Comparison of ENCODE assay signal across 8 mouse cellular contexts in genomic region chr10:111972542-111973361, GRCm38 (mm10). TPM values are rescaled to one million over a fixed set of nuclear protein-coding genes. Genes with fewer than 3 reads are reported as not detected.
DNase-seq lines count a peak whose midpoint lies in the region; ATAC-seq and TF ChIP-seq lines count a peak whose summit lies in the region.

Gene Krr1, plus strand, starts transcription at chr10:111972664.

- H3K4me3 ChIP-seq in heart, embryonic 12.5 days = peak within 1 kb of the TSS; percentile 96
- H3K4me3 ChIP-seq in kidney, postnatal 0 days (replicated peaks; ENCODE audit: low read depth, low read length) = peak within 1 kb of the TSS; percentile 74
- H3K4me3 ChIP-seq in liver, embryonic 11.5 days (ENCODE audit: low read depth, low read length) = peak within 1 kb of the TSS; percentile 96
- peak within 1 kb of the TSS; percentile 55 for H3K4me3 ChIP-seq in stomach, embryonic 14.5 days (ENCODE audit: low read depth, low read length)

- TF ChIP-seq CTCF in kidney, postnatal 0 days (IDR thresholded peaks at IDR 0.05; ENCODE audit: low read depth) = no peak

- H3K9ac ChIP-seq in heart, embryonic 12.5 days = peak within 1 kb of the TSS; percentile 91
- peak within 1 kb of the TSS; percentile 81 for H3K9ac ChIP-seq in kidney, postnatal 0 days (ENCODE audit: low read depth, low read length)
- H3K9ac ChIP-seq in liver, embryonic 11.5 days (ENCODE audit: low read depth, low read length) = peak within 1 kb of the TSS; percentile 88
- H3K9ac ChIP-seq in stomach, embryonic 14.5 days (replicated peaks; ENCODE audit: low read depth, low read length) = peak within 1 kb of the TSS; percentile 75

- under 1% methylated on average over 51 of the region's 51 CpGs for WGBS in heart, embryonic 12.5 days
- under 1% methylated on average over 51 of the region's 51 CpGs for WGBS in kidney, postnatal 0 days
- under 1% methylated on average over 51 of the region's 51 CpGs for WGBS in liver, embryonic 11.5 days
- under 1% methylated on average over 51 of the region's 51 CpGs for WGBS in stomach, embryonic 14.5 days

- ATAC-seq in erythroid progenitor cell, adult 5-6 weeks (replicated peaks; ENCODE audit: low FRiP score, poor library complexity, severe bottlenecking) = peak; percentile 98
- peak; percentile 97 for ATAC-seq in heart, embryonic 12.5 days (ENCODE audit: insufficient number of reproducible peaks, low FRiP score)
- peak; percentile 98 for ATAC-seq in kidney, postnatal 0 days (replicated peaks; ENCODE audit: low FRiP score, low read depth)
- peak; percentile 98 for ATAC-seq in liver, embryonic 11.5 days (replicated peaks; ENCODE audit: low FRiP score)
- peak; percentile 96 for ATAC-seq in stomach, embryonic 14.5 days (ENCODE audit: insufficient number of reproducible peaks, insufficient read depth, low FRiP score, low read depth)

- peak; percentile 98 for DNase-seq in CD4-positive helper T cell, adult 2 months (ENCODE audit: low read depth, low spot score)
- DNase-seq in brain, embryonic 18.5 days (ENCODE audit: low read depth, low spot score) = peak; percentile 96
- DNase-seq in kidney, postnatal 0 days (ENCODE audit: low spot score) = peak; percentile 99
- peak; percentile 86 for DNase-seq in liver, embryonic 11.5 days (ENCODE audit: low spot score)
- DNase-seq in naive thymus-derived CD4-positive, alpha-beta T cell, adult 2 months (ENCODE audit: low read depth) = peak; percentile 97

- peaks cover 7% of the 10 kb centered on the region for H3K4me1 ChIP-seq in heart, embryonic 12.5 days (replicated peaks)
- peaks cover 7% of the 10 kb centered on the region for H3K4me1 ChIP-seq in kidney, postnatal 0 days (replicated peaks; ENCODE audit: insufficient read depth, low read length)
- peaks cover 3% of the 10 kb centered on the region; the same call in 1 of the 2 replicates for H3K4me1 ChIP-seq in liver, embryonic 11.5 days (replicated peaks; ENCODE audit: control insufficient read depth, insufficient read depth, low read length)
- H3K4me1 ChIP-seq in stomach, embryonic 14.5 days (ENCODE audit: control insufficient read depth, insufficient read depth, low read length) = peaks cover 5% of the 10 kb centered on the region; the same call in 1 of the 2 replicates

- peaks cover 14% of the 10 kb centered on the region for H3K36me3 ChIP-seq in heart, embryonic 12.5 days
- peaks cover 5% of the 10 kb centered on the region; the same call in 1 of the 2 replicates for H3K36me3 ChIP-seq in kidney, postnatal 0 days (ENCODE audit: insufficient read depth, low read length)
- peaks cover 4% of the 10 kb centered on the region; the same call in 1 of the 2 replicates for H3K36me3 ChIP-seq in liver, embryonic 11.5 days (ENCODE audit: control insufficient read depth, insufficient read depth, low read length)
- H3K36me3 ChIP-seq in stomach, embryonic 14.5 days (ENCODE audit: control insufficient read depth, insufficient read depth, low read length) = peaks cover 3% of the 10 kb centered on the region; the same call in 1 of the 2 replicates

- peak within 1 kb of the TSS; percentile 66 for H3K27ac ChIP-seq in heart, embryonic 12.5 days (ENCODE audit: poor library complexity, severe bottlenecking)
- peak within 1 kb of the TSS; percentile 77 for H3K27ac ChIP-seq in kidney, postnatal 0 days
- peak within 1 kb of the TSS; percentile 70 for H3K27ac ChIP-seq in liver, embryonic 11.5 days (ENCODE audit: low read depth, low read length)
- H3K27ac ChIP-seq in stomach, embryonic 14.5 days (ENCODE audit: low read length) = no peak within 1 kb of the TSS

- no peaks in the 10 kb centered on the region for H3K9me3 ChIP-seq in heart, embryonic 12.5 days (replicated peaks)
- no peaks in the 10 kb centered on the region for H3K9me3 ChIP-seq in kidney, postnatal 0 days (replicated peaks; ENCODE audit: low read length)
- H3K9me3 ChIP-seq in liver, embryonic 11.5 days (ENCODE audit: control insufficient read depth, low read length) = no peaks in the 10 kb centered on the region
- no peaks in the 10 kb centered on the region for H3K9me3 ChIP-seq in stomach, embryonic 14.5 days (ENCODE audit: control insufficient read depth, low read depth, low read length)

- peak within 1 kb of the TSS; percentile 93 for H3K4me2 ChIP-seq in heart, embryonic 12.5 days
- H3K4me2 ChIP-seq in kidney, postnatal 0 days (ENCODE audit: low read length) = peak within 1 kb of the TSS; percentile 73
- H3K4me2 ChIP-seq in liver, embryonic 11.5 days = peak within 1 kb of the TSS; percentile 68
- peak within 1 kb of the TSS; percentile 75 for H3K4me2 ChIP-seq in stomach, embryonic 14.5 days (replicated peaks; ENCODE audit: low read depth, low read length)

- no peaks in the 10 kb centered on the region for H3K27me3 ChIP-seq in heart, embryonic 12.5 days (replicated peaks)
- no peaks in the 10 kb centered on the region for H3K27me3 ChIP-seq in kidney, postnatal 0 days (ENCODE audit: insufficient read depth, low read length)
- H3K27me3 ChIP-seq in liver, embryonic 11.5 days (replicated peaks; ENCODE audit: control insufficient read depth, insufficient read depth, low read length) = no peaks in the 10 kb centered on the region
- H3K27me3 ChIP-seq in stomach, embryonic 14.5 days (ENCODE audit: control insufficient read depth, insufficient read depth, low read length) = no peaks in the 10 kb centered on the region

RNA-seq across cellular contexts. Expression of gene Krr1, which starts in this region (rescaled TPM):
- 16.8 and 21.6 TPM in 2 replicates for total RNA-seq in erythroid progenitor cell, adult 5-6 weeks (2015; ENCODE audit: low replicate concordance)
- total RNA-seq in erythroid progenitor cell, adult 5-6 weeks (2017; ENCODE audit: low replicate concordance) = 6.3 and 12.6 TPM in 2 replicates
- polyA plus RNA-seq in heart, embryonic 12.5 days (2016; fragmentation: Nextera tagmentation; extraction: Ambion mirVana) = 29.8 and 32.8 TPM in 2 replicates
- 32.0 and 37.1 TPM in 2 replicates for polyA plus RNA-seq in kidney, postnatal 0 days (2015; fragmentation: Nextera tagmentation; extraction: Ambion mirVana)
- 56.5 and 57.6 TPM in 2 replicates for polyA plus RNA-seq in liver, embryonic 11.5 days (2014; fragmentation: Nextera tagmentation; extraction: Ambion mirVana)
- 48.7 and 49.2 TPM in 2 replicates for polyA plus RNA-seq in stomach, embryonic 14.5 days (2014; fragmentation: Nextera tagmentation; extraction: Ambion mirVana)
